Mouse (Mus musculus) central nervous system, embryonic 14 days (tissue): ENCODE measurements around the gene Gm9857. TPM values are rescaled to one million over a fixed set of nuclear protein-coding genes. Genes with fewer than 3 reads are reported as not detected.

Experiments
- polyA plus RNA-seq: library from polyadenylated mRNA; depleted of rRNA; stranded (reverse); fragments of >200 nt; gene quantifications from 2 replicates; pipeline ENCODE4 v1.2.3, GENCODE M21; 2012; rRNA removed

Gm9857 gene
- polyA plus RNA-seq = 0.95 and 1.2 TPM in 2 replicates

DNA sequence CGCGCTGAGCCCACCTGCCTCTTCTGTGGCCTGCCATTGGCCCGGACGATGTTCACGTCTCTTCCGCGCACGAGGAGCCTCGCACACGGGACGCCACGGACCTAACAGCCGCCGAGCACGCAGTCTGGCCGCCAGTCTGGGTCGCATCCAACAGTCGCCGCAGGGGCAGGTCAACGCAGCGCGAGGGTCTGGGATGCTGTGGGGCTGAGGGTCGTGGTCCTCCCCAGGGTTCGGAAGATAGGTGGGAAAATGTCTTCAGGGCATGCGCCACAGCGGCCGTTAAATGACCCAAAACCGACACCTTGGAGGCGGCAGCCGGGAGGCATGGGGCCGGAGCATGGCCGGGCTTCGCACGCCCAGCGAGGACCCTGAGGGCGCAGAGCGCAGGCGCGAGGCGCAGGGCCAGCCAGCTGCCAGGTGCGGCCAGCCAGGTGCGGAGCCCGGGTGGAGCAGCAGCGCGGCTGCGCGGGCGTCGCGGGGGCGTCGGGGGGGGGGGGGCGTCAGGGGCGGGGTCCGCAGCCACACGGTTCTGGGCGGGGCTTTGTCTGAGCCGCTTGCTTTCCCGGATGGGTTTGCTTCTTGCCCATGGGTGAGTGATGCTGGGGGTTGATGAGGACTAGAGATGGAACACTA lies at the start of gene Gm9857:
Gene Gm9857, minus strand, starts transcription at position 445 of the 633 bp plus-strand sequence.

DNA sequence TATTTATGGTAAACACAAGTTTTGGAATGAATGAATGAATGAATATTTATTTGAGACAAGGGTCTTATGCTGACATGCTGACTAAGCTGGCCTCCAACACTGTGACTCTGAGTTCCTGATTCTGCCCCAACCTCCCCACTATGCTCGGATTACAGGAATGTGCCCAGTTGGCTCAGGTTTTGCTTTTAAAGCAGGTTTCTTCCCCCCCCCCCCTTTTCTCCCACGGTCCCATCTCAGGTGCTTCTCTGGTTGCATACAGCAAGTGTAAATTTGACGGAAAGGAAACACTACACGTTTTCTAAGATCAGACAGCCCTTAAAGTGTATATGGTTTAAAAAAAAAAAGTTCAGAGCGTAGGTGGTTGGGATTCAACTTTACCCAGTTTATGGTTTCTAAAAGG lies 672 bp downstream of the Gm9857 start, which contains the start of gene Henmt1:
Gene Henmt1, plus strand, starts transcription at position 301 of the 400 bp plus-strand sequence.

GRCm38 (mm10) chr3:108911548-108912413 lies 28.5 kb downstream of the Gm9857 start, which contains the start of gene Prpf38b:
Gene Prpf38b (minus strand): TSS chr3:108911727.

Other genes starting within 250 kb of the Gm9857 start
- 20.0 and 27.7 TPM in 2 replicates for gene Gpsm2, start 218.1 kb downstream of the Gm9857 start, polyA plus RNA-seq
- gene Aknad1, start 200.8 kb downstream of the Gm9857 start, polyA plus RNA-seq = 0.04 and 0.40 TPM in 2 replicates
- gene Stxbp3, start 99.9 kb downstream of the Gm9857 start, polyA plus RNA-seq = 14.8 and 18.0 TPM in 2 replicates
- 0.04 and 0.06 TPM in 2 replicates for gene Fndc7, start 50.4 kb downstream of the Gm9857 start, polyA plus RNA-seq
- gene Prpf38b, start 28.7 kb downstream of the Gm9857 start, polyA plus RNA-seq = 91.2 and 95.8 TPM in 2 replicates
- 0.84 and 0.98 TPM in 2 replicates for gene Henmt1, start 572 bp downstream of the Gm9857 start, polyA plus RNA-seq
- gene Fam102b, start 87.2 kb upstream of the Gm9857 start, polyA plus RNA-seq = 19.5 and 22.8 TPM in 2 replicates
- gene Slc25a54, start 140.0 kb upstream of the Gm9857 start, polyA plus RNA-seq = not detected in 2 replicates
- gene Slc25a24, start 182.7 kb upstream of the Gm9857 start, polyA plus RNA-seq = 6.9 and 12.1 TPM in 2 replicates